In the genomic region with DNA sequence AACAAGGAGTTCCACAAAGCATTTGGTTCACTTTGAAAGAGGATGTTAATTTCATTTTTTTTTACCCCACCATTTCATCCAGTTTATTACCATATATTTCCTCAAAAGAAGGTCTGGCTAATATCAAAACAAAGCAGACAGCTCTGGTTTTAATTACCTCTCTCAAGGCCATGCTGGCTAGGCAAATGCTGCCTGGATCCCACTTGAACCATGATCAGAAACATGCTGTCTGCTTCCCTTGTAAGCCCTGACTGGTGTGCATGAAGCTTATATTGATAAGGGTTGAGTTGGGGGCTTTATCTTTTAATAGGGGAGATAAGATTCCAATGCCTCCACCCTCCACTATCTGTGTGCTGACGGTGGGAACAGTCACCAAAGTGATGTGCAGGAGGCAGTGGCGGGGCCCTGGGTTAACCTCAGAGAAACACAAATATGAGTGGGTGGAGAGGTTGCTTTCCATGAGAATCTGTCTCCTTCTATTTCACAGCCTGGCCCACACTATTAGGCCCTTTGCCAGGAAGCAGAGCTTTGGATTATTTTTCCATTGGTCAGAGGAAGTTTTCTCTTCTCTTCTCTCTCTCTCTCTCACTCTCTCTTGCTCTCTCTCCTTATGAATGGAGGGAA, we compare ENCODE assay signal across 17 mouse cellular contexts.
DNase-seq lines count a peak whose midpoint lies in the region; ATAC-seq and TF ChIP-seq lines count a peak whose summit lies in the region.
"Had no signal": no experiment of that assay in that cellular context is flagged by ENCODE, and none has a peak within 500 bp of the region (broad histone marks: within the 10 kb centered on the region; RNA-seq: fewer than 3 reads in every experiment).

No protein-coding gene starts in this region.

- peak overlapping the region; percentile 55; the same call in 1 of the 2 replicates for H3K27ac ChIP-seq in intestine, embryonic 14.5 days (ENCODE audit: low read depth)
- no peak overlapping the region for H3K27ac ChIP-seq in intestine, postnatal 0 days (ENCODE audit: low read depth, low read length)
- H3K27ac ChIP-seq: forebrain, embryonic 12.5 days; hindbrain, embryonic 12.5 days; liver, embryonic 15.5 days had no signal

- no peak overlapping the region for H3K9ac ChIP-seq in intestine, embryonic 14.5 days (ENCODE audit: low read length)
- H3K9ac ChIP-seq in intestine, postnatal 0 days (ENCODE audit: low read depth, low read length), result no peak overlapping the region
- H3K9ac ChIP-seq: forebrain, embryonic 12.5 days; hindbrain, embryonic 12.5 days; liver, embryonic 15.5 days had no signal

- ATAC-seq in intestine, embryonic 14.5 days (replicated peaks; ENCODE audit: low FRiP score, low TSS enrichment, low read depth), result peak; percentile 72; the same call in 1 of the 2 replicates
- ATAC-seq in intestine, postnatal 0 days, result no peak
- ATAC-seq: CD4-positive, CD25-positive, alpha-beta regulatory T cell, adult 4 months had no signal

- WGBS in intestine, embryonic 14.5 days, result 11% methylated on average over 2 of the region's 2 CpGs
- WGBS in intestine, postnatal 0 days, result 35% methylated on average over 2 of the region's 2 CpGs

- peaks cover 10% of the 10 kb centered on the region for H3K4me1 ChIP-seq in intestine, embryonic 14.5 days (replicated peaks; ENCODE audit: control insufficient read depth, insufficient read depth, low read length)
- H3K4me1 ChIP-seq in intestine, postnatal 0 days (replicated peaks; ENCODE audit: control insufficient read depth, insufficient read depth, low read length), result no peaks in the 10 kb centered on the region
- H3K4me1 ChIP-seq: liver, embryonic 15.5 days had no signal

- H3K4me3 ChIP-seq in intestine, embryonic 14.5 days (ENCODE audit: low read depth, low read length), result no peak overlapping the region
- H3K4me3 ChIP-seq in intestine, postnatal 0 days (ENCODE audit: low read depth, low read length), result no peak overlapping the region
- H3K4me3 ChIP-seq: forebrain, embryonic 12.5 days; hindbrain, embryonic 12.5 days; liver, embryonic 15.5 days; myocyte had no signal

- H3K36me3 ChIP-seq in intestine, embryonic 14.5 days (ENCODE audit: control insufficient read depth, insufficient read depth, low read length), result no peaks in the 10 kb centered on the region
- no peaks in the 10 kb centered on the region for H3K36me3 ChIP-seq in intestine, postnatal 0 days (ENCODE audit: control insufficient read depth, insufficient read depth)
- H3K36me3 ChIP-seq: forebrain, embryonic 12.5 days; hindbrain, embryonic 12.5 days; liver, embryonic 15.5 days had no signal

- H3K4me2 ChIP-seq in intestine, embryonic 14.5 days (ENCODE audit: low read length), result no peak overlapping the region
- H3K4me2 ChIP-seq in intestine, postnatal 0 days (replicated peaks; ENCODE audit: low read depth), result no peak overlapping the region
- H3K4me2 ChIP-seq: forebrain, embryonic 12.5 days; hindbrain, embryonic 12.5 days; liver, embryonic 15.5 days had no signal

- H3K27me3 ChIP-seq in intestine, embryonic 14.5 days (replicated peaks; ENCODE audit: control insufficient read depth, insufficient read depth, low read length), result no peaks in the 10 kb centered on the region
- no peaks in the 10 kb centered on the region for H3K27me3 ChIP-seq in intestine, postnatal 0 days (replicated peaks; ENCODE audit: control insufficient read depth, insufficient read depth, low read length)
- H3K27me3 ChIP-seq: forebrain, embryonic 12.5 days; hindbrain, embryonic 12.5 days; liver, embryonic 15.5 days had no signal

- DNase-seq in intestine, embryonic 14.5 days (ENCODE audit: low spot score), result no peak
- DNase-seq in 3T3-L1 (ENCODE audit: low read depth, low spot score), result peak; percentile 53
- peak; percentile 53 for DNase-seq in embryo, embryonic 11 days
- peak; percentile 33 for DNase-seq in heart, postnatal 4 days
- DNase-seq in thymus, postnatal 0 days (ENCODE audit: low spot score), result no peak
- DNase-seq in right cerebral cortex, postnatal 4 days, result no peak
- DNase-seq: adrenal gland, postnatal 25 days; gastrocnemius, postnatal 10 days; kidney, postnatal 36 days; spleen, adult 18-20 months; thymus, postnatal 14 days had no signal

- no peaks in the 10 kb centered on the region for H3K9me3 ChIP-seq in intestine, embryonic 14.5 days (ENCODE audit: control insufficient read depth, low read length)
- H3K9me3 ChIP-seq in intestine, postnatal 0 days (ENCODE audit: control insufficient read depth), result no peaks in the 10 kb centered on the region
- H3K9me3 ChIP-seq: forebrain, embryonic 12.5 days; hindbrain, embryonic 12.5 days; liver, embryonic 15.5 days had no signal

- no peak for TF ChIP-seq CTCF in intestine, postnatal 0 days (IDR thresholded peaks at IDR 0.05; ENCODE audit: low read depth)

Comparison
In these comparisons a context has a peak if more than half of its experiments do, and no peak if none do; other contexts are left out.
1. DNase-seq: peak in 3T3-L1 (single experiment), embryo, embryonic 11 days (single experiment) and heart, postnatal 4 days (single experiment); none in intestine, embryonic 14.5 days (single experiment), thymus, postnatal 0 days (single experiment) and right cerebral cortex, postnatal 4 days (single experiment).